In genomic region chr1:121096551-121097550, GRCm38 (mm10) we compare ENCODE assay signal across 8 mouse cellular contexts.
DNase-seq lines count a peak whose midpoint lies in the region; ATAC-seq lines count a peak whose summit lies in the region.

No protein-coding gene starts in this region.

- ATAC-seq in limb, embryonic 12.5 days (ENCODE audit: insufficient number of reproducible peaks, insufficient read depth, low FRiP score, low TSS enrichment, low read depth), result 0 out of 2 replicates have a peak, but pooled peaks have one; percentile 20
- peak; percentile 56 for ATAC-seq in midbrain, embryonic 13.5 days
- no peak for ATAC-seq in megakaryocyte progenitor cell, adult 5-6 weeks (replicated peaks; ENCODE audit: poor library complexity)
- no peak for ATAC-seq in megakaryocyte, adult 5-6 weeks (ENCODE audit: poor library complexity, severe bottlenecking)

- peaks cover 20% of the 10 kb centered on the region for H3K4me1 ChIP-seq in forebrain, embryonic 10.5 days
- peaks cover 9% of the 10 kb centered on the region for H3K4me1 ChIP-seq in limb, embryonic 12.5 days (replicated peaks)
- peaks cover 21% of the 10 kb centered on the region for H3K4me1 ChIP-seq in midbrain, embryonic 13.5 days (replicated peaks)

- H3K36me3 ChIP-seq in forebrain, embryonic 10.5 days (replicated peaks), result no peaks in the 10 kb centered on the region
- H3K36me3 ChIP-seq in limb, embryonic 12.5 days, result no peaks in the 10 kb centered on the region
- H3K36me3 ChIP-seq in midbrain, embryonic 13.5 days, result no peaks in the 10 kb centered on the region

- peak overlapping the region; percentile 43 for H3K4me3 ChIP-seq in forebrain, embryonic 10.5 days
- peak overlapping the region; percentile 27 for H3K4me3 ChIP-seq in limb, embryonic 12.5 days (replicated peaks)
- peak overlapping the region; percentile 29 for H3K4me3 ChIP-seq in midbrain, embryonic 13.5 days (replicated peaks)

- H3K9ac ChIP-seq in limb, embryonic 12.5 days (replicated peaks), result no peak overlapping the region
- H3K9ac ChIP-seq in midbrain, embryonic 13.5 days (replicated peaks), result peak overlapping the region; percentile 11; the same call in 1 of the 2 replicates

- DNase-seq in left cerebral cortex, postnatal 10 days (ENCODE audit: extremely low spot score in 1 of 2, low spot score in 2 of 2), result peak; percentile 23 to 31
- no peak for DNase-seq in left cerebral cortex, postnatal 4 days
- peak; percentile 33 for DNase-seq in forebrain, embryonic 10.5 days (ENCODE audit: extremely low spot score, low spot score)
- DNase-seq in heart, postnatal 36 days, result peak; percentile 15 to 37

- H3K27ac ChIP-seq in forebrain, embryonic 10.5 days, result no peak overlapping the region
- H3K27ac ChIP-seq in limb, embryonic 12.5 days, result no peak overlapping the region
- H3K27ac ChIP-seq in midbrain, embryonic 13.5 days, result peak overlapping the region; percentile 51; the same call in 1 of the 2 replicates

- H3K9me3 ChIP-seq in forebrain, embryonic 10.5 days, result no peaks in the 10 kb centered on the region
- H3K9me3 ChIP-seq in limb, embryonic 12.5 days, result no peaks in the 10 kb centered on the region
- no peaks in the 10 kb centered on the region for H3K9me3 ChIP-seq in midbrain, embryonic 13.5 days

- peak overlapping the region; percentile 50 for H3K4me2 ChIP-seq in limb, embryonic 12.5 days
- H3K4me2 ChIP-seq in midbrain, embryonic 13.5 days (replicated peaks), result peak overlapping the region; percentile 58

- H3K27me3 ChIP-seq in forebrain, embryonic 10.5 days (ENCODE audit: poor library complexity, severe bottlenecking), result peaks cover 100% of the 10 kb centered on the region
- H3K27me3 ChIP-seq in limb, embryonic 12.5 days, result peaks cover 48% of the 10 kb centered on the region
- H3K27me3 ChIP-seq in midbrain, embryonic 13.5 days, result peaks cover 62% of the 10 kb centered on the region

- intact Hi-C loops in left cerebral cortex, postnatal 10 days (cut with DNase I), result no loop called here
- intact Hi-C loops in left cerebral cortex, postnatal 4 days (cut with DNase I), result no loop called here
- intact Hi-C loops in heart, postnatal 36 days (cut with DNase I), result no loop called here

- WGBS in forebrain, embryonic 10.5 days, result 2% methylated on average over 28 of the region's 28 CpGs
- WGBS in limb, embryonic 12.5 days, result 5% methylated on average over 28 of the region's 28 CpGs
- WGBS in midbrain, embryonic 13.5 days, result 2% methylated on average over 28 of the region's 28 CpGs

Comparison
In these comparisons a context has a peak if more than half of its experiments do, and no peak if none do; other contexts are left out.
1. ATAC-seq: peak in limb, embryonic 12.5 days (single experiment) and midbrain, embryonic 13.5 days (single experiment); none in megakaryocyte progenitor cell, adult 5-6 weeks (single experiment) and megakaryocyte, adult 5-6 weeks (single experiment).
2. Peak in every context shown above with its lines, with median percentiles within 50 percentile points of each other: H3K4me3 ChIP-seq.